Mouse (Mus musculus) urinary bladder, postnatal 4 days (tissue): ENCODE results near the gene T.
"Not testable (repeated sequence)": the region's sequence is repeated elsewhere in the genome, so short reads cannot be mapped to it uniquely, and the experiment has no call there.

Experiments
- DNase-seq, 2 experiments: peaks; one replicate each; pipeline ENCODE4 v3.0.0; 2021 to 2022; ENCODE audit warnings: low spot score in 2 of 2

T gene

DNA sequence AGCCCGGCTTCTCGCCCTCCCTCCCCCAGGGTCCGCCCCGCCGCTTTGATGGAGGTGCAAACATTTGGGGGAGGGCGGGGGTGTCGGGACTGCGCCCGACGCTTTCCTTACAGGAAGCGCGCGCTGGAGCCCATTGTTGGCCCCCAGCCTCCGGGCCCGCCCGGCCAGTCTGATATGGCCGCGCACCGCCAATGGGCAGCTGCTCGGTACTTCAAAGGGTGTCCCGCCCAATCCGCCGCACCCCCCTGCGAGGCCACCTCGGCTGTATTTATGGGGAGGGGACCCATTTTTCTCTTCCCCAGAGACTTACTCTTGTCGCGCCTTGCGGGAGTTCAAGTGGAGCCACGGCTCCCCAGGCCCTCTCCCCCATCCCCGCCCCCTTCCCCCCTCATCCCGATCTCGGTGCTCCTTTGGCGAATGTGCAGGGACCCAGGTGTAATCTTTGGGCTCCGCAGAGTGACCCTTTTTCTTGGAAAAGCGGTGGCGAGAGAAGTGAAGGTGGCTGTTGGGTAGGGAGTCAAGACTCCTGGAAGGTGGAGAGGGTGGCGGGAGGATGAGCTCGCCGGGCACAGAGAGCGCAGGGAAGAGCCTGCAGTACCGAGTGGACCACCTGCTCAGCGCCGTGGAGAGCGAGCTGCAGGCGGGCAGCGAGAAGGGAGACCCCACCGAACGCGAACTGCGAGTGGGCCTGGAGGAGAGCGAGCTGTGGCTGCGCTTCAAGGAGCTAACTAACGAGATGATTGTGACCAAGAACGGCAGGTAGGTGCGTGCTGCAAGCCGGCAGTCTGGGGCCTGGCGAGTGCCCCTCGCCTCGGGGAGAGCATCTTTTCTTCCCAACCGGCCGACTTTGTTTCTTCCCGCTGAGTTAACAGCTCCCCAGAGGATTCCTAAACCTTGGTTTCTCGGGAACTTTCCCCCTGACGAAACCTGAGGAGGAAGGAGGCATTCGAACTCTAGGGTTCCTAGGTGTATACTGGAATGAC, at the start of gene T:
Gene T (plus strand): TSS at position 446 of the 983 bp plus-strand sequence.
- DNase-seq: no peak

DNA sequence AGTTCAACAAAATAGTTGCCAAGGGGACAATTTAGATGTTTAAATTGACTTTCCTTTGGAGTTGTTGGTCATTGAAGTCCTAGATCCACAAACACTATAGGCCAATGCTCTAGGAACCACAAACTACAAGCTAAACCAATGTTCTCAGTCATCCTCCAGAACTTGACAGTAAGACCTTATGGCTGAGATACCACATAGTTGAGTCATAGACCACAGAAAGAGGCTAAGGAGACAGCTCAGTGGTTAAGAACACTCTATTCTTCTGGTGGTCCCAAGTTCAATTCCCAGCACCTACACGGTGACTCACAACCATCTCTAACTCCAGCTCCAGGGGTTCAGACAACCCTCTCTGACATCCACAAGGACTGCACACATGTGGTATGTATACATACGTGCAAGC, 48.8 kb upstream of the T start:
- DNase-seq: no peak

GRCm38 (mm10) chr17:8388463-8388862, 45.8 kb upstream of the T start:
- no peak for DNase-seq

DNA sequence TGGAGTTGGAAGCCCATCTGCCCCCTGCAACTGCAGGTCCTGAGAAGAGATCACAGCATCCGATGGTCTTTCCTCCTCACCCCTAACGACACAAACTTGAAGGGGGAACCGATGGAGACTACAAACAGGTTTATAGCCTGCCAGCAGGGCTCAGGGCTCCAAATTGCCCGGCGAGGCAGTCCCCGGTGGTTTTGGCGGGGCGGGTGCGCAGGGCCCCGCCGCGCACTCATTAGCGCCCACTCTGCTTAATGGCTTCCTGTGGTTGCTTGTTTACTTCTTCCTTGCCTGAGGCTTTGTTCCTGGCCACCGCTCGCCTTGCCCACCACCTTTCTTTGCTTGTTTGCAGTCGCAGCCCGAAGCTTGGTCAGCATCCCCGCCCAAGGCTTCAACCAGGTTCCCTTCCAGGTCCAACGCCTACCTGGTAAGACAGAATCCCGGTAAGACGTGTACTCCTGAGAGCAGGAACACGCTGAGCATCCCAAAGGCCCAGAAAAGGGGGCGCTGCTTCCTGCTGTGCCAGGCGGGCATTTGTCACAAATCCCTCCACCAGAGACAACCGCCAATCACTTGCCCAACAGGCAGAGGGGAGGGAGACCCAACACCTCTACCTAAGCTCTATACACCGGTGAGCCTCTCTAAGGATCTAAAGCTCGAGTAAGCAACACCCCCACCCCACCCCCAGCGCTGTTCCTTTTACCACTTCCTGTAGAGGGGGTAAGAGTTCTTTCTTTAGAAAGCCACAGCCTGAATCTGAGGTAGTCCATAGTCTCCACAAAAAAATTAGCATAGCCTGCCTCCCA, 45.0 kb upstream of the T start:
- no peak for DNase-seq

DNA sequence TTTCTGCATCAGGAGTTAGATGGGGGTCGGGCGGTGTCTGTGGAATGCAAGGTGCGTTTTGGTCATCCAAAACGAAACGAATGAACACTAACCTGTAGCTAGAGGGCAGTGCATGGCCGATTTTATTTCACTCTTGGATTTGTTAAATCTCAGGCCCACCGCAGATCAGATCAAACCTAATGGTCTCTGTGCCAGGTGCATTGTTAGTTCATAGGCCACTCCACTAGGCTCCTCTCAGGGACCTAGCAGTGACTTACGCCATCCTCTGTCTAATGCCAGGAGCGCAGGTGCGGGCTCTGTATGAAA, 44.5 kb upstream of the T start:
- no peak for DNase-seq

- DNase-seq: no peak
These were observed 43.7 kb upstream of the T start for GRCm38 (mm10) chr17:8390487-8390886.

DNA sequence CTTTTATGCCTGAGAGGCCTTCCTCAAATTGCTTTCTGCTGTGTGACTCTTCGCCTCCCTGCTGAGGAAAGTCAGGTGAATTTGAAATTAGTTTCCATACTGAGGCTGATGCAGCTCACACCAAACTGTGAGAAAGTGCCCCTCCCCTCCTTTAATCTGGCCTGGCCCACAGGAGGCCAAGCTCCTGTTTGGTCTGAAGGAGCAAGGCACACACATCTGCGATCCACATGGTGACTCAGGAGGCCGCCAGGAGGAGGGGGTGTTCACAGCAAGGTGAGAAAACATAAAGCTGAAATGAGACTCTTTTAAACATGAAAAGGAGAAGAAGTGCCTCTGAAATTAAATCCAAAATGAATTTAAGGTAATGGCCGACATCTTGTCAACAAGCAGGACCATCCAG, 37.9 kb upstream of the T start:
- DNase-seq: no peak

- no peak for DNase-seq
These were observed 36.3 kb upstream of the T start for GRCm38 (mm10) chr17:8397946-8398345.

GRCm38 (mm10) chr17:8403932-8404331, 30.3 kb upstream of the T start:
- not testable (repeated sequence) for DNase-seq

DNA sequence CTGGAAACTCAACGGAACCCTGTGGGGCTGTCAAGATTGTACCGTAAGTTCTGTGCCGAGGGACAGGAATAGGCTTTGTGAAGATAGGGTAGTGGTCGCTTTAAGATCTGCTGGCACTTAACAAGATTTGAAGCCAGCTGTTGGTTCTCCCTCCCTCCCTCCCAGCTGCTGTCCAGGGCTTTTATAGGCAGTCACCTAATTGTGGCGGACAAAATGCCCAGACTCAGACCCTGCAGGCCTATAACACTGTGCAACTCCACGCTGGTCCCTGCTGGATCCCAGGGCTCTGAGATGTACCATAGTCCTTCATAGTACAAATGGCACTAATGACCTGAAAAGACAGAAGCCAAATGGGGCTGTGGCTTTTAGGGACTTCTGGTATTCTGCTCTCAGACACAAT, 27.9 kb upstream of the T start:
- DNase-seq: no peak

GRCm38 (mm10) chr17:8408002-8408401, 26.2 kb upstream of the T start:
- DNase-seq: not testable (repeated sequence)

GRCm38 (mm10) chr17:8408589-8409295, 25.5 kb upstream of the T start:
- DNase-seq: no peak

DNA sequence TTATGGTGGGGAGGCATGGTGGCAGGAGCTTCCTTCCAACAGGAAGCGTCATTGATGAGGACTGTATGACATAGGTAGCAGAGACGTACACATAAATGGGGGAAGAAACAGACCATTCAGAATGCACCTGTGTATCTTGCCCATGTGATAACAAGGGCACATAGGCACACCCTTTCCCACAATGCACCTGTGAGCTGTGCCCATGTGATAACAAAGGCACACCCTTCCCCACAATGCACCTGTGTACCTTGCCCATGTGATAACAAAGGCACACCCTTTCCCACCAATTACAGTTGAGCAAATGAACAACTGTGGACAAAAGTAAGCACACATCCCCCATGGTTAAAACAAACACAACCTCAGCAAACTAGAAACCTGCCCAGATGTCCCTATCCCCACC, 23.9 kb upstream of the T start:
- no peak for DNase-seq

GRCm38 (mm10) chr17:8413656-8414055, 20.6 kb upstream of the T start:
- no peak for DNase-seq

- DNase-seq: no peak
These were observed 18.7 kb upstream of the T start for GRCm38 (mm10) chr17:8415533-8415932.

DNA sequence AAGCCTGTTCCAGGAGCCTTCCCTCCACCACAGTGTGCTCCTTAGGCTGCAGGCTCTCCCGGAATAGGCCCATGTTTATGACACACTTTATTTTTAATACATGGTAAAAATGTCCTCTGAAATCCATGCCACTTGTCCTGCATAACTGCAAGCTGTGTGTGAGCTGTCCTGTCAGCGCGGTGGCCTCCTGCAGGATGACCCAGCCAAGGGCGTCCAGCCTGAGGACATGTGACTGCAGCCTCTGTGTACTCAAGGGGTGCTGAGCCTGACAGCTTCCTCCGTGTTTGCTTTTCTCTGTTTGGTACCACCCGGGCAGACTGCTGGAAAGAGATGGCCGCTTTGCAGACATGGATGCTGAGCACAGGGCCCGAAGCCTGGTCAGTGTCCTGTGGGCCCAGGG, 17.4 kb upstream of the T start:
- DNase-seq: no peak

GRCm38 (mm10) chr17:8420739-8421138, 13.5 kb upstream of the T start:
- no peak for DNase-seq

- DNase-seq: no peak
These were observed 12.7 kb upstream of the T start for GRCm38 (mm10) chr17:8421517-8421916.

GRCm38 (mm10) chr17:8423283-8423682, 10.9 kb upstream of the T start:
- no peak for DNase-seq

- no peak for DNase-seq
These were observed 4.8 kb upstream of the T start for GRCm38 (mm10) chr17:8429436-8429835.

DNA sequence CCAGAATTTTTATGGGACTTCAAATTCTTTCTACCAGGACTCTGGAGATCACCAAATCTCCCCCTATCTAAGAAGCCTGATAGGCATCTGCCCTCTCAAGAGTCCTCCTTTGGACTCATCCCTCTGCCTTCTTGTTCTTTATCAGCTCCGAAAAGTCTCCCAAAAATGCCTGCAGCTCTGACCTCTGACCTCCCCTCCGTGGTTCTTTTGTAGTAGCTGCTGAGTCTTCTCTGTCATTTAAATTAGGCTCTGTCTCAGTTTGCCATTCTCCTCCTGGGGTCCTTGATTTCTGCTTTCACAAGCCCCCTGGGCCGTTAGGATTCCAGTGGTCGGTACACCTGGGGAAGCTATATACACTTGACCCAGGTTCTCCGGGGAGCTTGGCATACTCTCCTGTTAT, 4.3 kb upstream of the T start:
- DNase-seq: no peak

DNA sequence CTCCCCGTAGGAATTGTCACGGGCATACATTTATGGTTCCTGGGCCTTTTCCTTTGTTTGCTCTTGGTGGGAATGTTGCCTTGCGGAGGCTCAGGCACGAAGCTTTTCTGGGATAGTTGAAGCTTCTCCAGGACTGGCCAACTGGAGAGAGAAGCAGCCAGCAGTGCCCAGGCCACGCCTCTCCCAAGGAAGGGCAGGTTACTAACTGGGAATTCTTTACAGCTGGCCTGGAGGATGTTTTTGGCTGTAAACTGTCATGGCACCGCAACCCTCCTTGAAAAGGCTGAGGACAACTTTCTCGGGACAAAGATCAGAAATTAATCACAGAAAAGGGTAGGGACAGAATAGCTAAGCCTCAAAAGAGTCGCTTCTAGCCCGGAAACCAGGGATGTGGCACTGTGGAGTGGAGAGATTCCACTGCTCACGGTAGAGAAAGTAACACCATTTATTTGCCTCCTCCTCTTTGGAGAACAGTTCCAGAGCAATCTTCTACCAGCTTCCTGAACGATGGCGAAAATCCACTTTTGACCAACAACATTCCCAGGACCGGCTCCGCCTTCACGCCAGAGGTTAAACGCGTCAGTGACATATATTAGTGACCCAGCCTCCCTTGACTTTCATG, 1.9 kb upstream of the T start:
- DNase-seq: no peak
